Comparison of ENCODE assay signal across 15 mouse cellular contexts in the genomic region with DNA sequence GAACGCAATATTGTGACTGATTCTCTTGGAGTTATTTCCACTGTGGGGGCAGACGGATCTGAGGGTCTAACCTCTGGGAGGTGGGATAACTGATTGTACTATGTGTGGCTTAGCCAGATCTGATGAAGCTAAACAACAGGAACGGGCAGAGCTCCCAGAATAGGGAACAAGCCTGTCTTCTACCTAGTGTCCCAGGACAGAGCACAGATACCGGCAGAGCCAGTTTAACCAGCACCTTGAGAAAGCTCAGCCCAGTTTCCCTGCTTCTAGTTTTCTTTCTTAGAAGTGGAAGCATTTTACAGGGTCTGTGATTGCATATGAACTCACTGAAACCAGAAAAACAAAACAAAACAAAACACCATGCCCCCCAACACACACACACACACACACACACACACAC.
"Had no signal": no experiment of that assay in that cellular context is flagged by ENCODE, and none has a peak within 500 bp of the region (broad histone marks: within the 10 kb centered on the region; RNA-seq: fewer than 3 reads in every experiment).

No protein-coding gene starts in this region.

- H3K27me3 ChIP-seq: limb, embryonic 13.5 days; lung, embryonic 15.5 days had no signal

- H3K4me3 ChIP-seq: layer of hippocampus, adult 2 months; limb, embryonic 13.5 days; liver, embryonic 15.5 days; lung, embryonic 15.5 days; midbrain, embryonic 13.5 days had no signal

- ATAC-seq: inflammation-experienced regulatory T-cells, adult 6 months; midbrain, embryonic 13.5 days had no signal

- H3K4me2 ChIP-seq: limb, embryonic 13.5 days; liver, embryonic 11.5 days; liver, embryonic 15.5 days; lung, embryonic 15.5 days; midbrain, embryonic 13.5 days had no signal

- H3K27ac ChIP-seq: kidney, postnatal 0 days; layer of hippocampus, adult 2 months; limb, embryonic 13.5 days; liver, embryonic 15.5 days; lung, embryonic 15.5 days; midbrain, embryonic 13.5 days had no signal

- H3K9ac ChIP-seq: limb, embryonic 13.5 days; liver, embryonic 15.5 days; lung, embryonic 15.5 days; midbrain, embryonic 13.5 days had no signal

- H3K9me3 ChIP-seq: limb, embryonic 13.5 days; liver, embryonic 15.5 days; lung, embryonic 15.5 days; midbrain, embryonic 13.5 days had no signal

- H3K36me3 ChIP-seq: limb, embryonic 13.5 days; liver, embryonic 15.5 days; lung, embryonic 15.5 days; midbrain, embryonic 13.5 days had no signal

- DNase-seq: kidney, adult 11 months; kidney, adult 9 months; kidney, postnatal 4 days; lung, postnatal 36 days; right cerebral cortex, postnatal 14 days; thymus, adult 2 months; thymus, postnatal 36 days had no signal
